Mouse (Mus musculus): ENCODE measurements around the gene Gmds.
A peak's percentile ranks its signal among the peaks of the same experiment; 100 is the strongest.

Gene Gmds

GRCm38 (mm10) chr13:31808116-31808803, 530.3 kb downstream of the Gmds start:
- no peak for DNase-seq

- no peak for DNase-seq
These were observed 530.8 kb downstream of the Gmds start for GRCm38 (mm10) chr13:31807736-31808115.

- no peak for DNase-seq
These were observed 531.4 kb downstream of the Gmds start for GRCm38 (mm10) chr13:31806890-31807735.

- peak; percentile 32 to 39 for DNase-seq
These were observed 532.1 kb downstream of the Gmds start, which contains the start of gene Foxc1 for GRCm38 (mm10) chr13:31806428-31806832. TSS of gene Foxc1 (plus strand) at chr13:31806633.

- no peak for DNase-seq
These were observed 532.6 kb downstream of the Gmds start for GRCm38 (mm10) chr13:31805831-31806427.

GRCm38 (mm10) chr13:31804571-31804970, 534.0 kb downstream of the Gmds start:
- DNase-seq: no peak

- DNase-seq: no peak
These were observed 535.1 kb downstream of the Gmds start for GRCm38 (mm10) chr13:31803166-31804093.

GRCm38 (mm10) chr13:31802447-31802846, 536.1 kb downstream of the Gmds start:
- no peak for DNase-seq

- DNase-seq: no peak
These were observed 536.7 kb downstream of the Gmds start for GRCm38 (mm10) chr13:31801703-31802305.

GRCm38 (mm10) chr13:31800581-31801576, 537.7 kb downstream of the Gmds start:
- DNase-seq: peak; percentile 82

GRCm38 (mm10) chr13:31798075-31798474, 540.5 kb downstream of the Gmds start:
- DNase-seq: no peak

GRCm38 (mm10) chr13:31797346-31797745, 541.2 kb downstream of the Gmds start:
- no peak for DNase-seq

GRCm38 (mm10) chr13:31793163-31793562, 545.4 kb downstream of the Gmds start:
- DNase-seq: no peak

GRCm38 (mm10) chr13:31792480-31793132, 545.9 kb downstream of the Gmds start:
- peak; percentile 40 to 50 for DNase-seq

- DNase-seq: no peak
These were observed 553.8 kb downstream of the Gmds start for GRCm38 (mm10) chr13:31784757-31785156.

GRCm38 (mm10) chr13:31782063-31782462, 556.5 kb downstream of the Gmds start:
- no peak for DNase-seq

- no peak for DNase-seq
These were observed 558.2 kb downstream of the Gmds start for GRCm38 (mm10) chr13:31780299-31780698.

- DNase-seq: no peak
These were observed 559.1 kb downstream of the Gmds start for GRCm38 (mm10) chr13:31779281-31779981.

GRCm38 (mm10) chr13:31775762-31776161, 562.8 kb downstream of the Gmds start:
- DNase-seq: no peak
